Mouse (Mus musculus): Measurements from ENCODE around the gene Gm9513. TPM values are rescaled to one million over a fixed set of nuclear protein-coding genes. Genes with fewer than 3 reads are reported as not detected.

Gm9513 gene
- not detected in 2 replicates for polyA plus RNA-seq (2012; rRNA removed)

DNA sequence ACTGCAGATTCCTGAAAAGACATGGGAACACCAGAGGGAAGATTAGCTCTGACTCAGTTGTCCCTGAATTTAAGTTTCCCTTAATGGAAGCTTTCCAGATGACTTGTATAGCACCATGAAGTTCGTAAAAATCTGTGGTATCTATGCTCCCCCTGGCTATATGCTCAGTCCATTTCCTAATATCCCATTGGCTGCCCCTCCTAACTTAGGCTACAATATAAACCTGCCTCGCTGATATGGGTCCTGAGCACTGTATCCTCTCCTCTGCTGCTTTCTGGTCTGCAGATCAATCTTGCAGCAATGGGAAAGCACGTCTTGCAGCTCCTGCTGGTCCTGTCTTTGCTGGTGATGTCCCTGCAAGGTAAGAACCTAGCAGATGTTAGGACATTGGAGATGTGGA is at the start of gene Gm9513:
Gene Gm9513 (plus strand): TSS at position 301 of the 400 bp plus-strand sequence.

DNA sequence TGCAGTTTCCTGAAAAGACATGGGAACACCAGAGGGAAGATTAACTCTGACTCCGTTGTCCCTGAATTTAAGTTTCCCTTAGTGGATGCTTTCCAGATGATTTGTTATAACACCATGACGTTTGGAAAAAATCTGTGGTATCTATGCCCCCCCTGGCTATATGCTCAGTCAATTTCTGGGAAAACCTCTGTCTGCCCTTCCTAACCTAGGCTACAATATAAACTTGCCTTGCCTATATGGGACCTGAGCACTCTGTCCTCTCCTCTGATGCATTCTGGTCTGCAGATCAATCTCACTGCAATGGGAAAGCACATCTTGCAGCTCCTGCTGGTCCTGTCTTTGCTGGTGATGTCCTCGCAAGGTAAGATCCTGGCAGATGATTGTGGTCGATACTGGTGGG is 43.9 kb upstream of the Gm9513 start, which contains the start of gene Gm7257:
Gene Gm7257 (plus strand): TSS at position 301 of the 400 bp plus-strand sequence.

Other genes with a start within 250 kb of the Gm9513 start
- gene Gm7257, start 43.8 kb upstream of the Gm9513 start, polyA plus RNA-seq (2012; rRNA removed): not detected in 2 replicates
- not detected in 2 replicates for gene Gm5615, start 66.3 kb downstream of the Gm9513 start, polyA plus RNA-seq (2012; rRNA removed)
- not detected in 2 replicates for gene Gm17689, start 107.0 kb downstream of the Gm9513 start, polyA plus RNA-seq (2012; rRNA removed)
- gene A630095E13Rik, start 167.7 kb downstream of the Gm9513 start, polyA plus RNA-seq (2012; rRNA removed): not detected in 2 replicates
- not detected in 2 replicates for gene Acrv1, start 217.6 kb downstream of the Gm9513 start, polyA plus RNA-seq (2012; rRNA removed)

Measured in central nervous system, embryonic 11.5 days (tissue).